15 mouse cellular contexts compared by ENCODE assay signal in the genomic region with DNA sequence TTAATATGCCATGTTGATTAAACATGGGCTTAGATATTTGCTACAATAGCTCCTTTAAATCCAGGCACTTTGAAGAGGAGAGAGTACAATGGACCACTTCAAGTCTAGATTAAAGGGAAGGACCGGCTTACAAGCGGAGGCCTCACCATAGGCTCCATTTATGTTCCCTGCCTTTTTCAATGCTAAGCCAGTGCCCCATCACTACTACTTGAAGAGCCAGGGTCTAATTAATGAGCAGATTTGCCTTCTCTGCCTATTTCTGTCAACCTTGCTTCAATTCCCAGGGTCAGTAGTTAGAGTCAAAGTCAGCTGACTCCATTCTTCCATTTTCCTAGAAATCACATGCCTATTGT.
DNase-seq lines count a peak whose midpoint lies in the region; ATAC-seq and TF ChIP-seq lines count a peak whose summit lies in the region.
"Had no signal": no experiment of that assay in that cellular context is flagged by ENCODE, and none has a peak within 500 bp of the region (broad histone marks: within the 10 kb centered on the region; RNA-seq: fewer than 3 reads in every experiment).

No protein-coding gene starts in this region.

- no peak overlapping the region for H3K9ac ChIP-seq in liver, postnatal 0 days (replicated peaks)
- no peak overlapping the region for H3K9ac ChIP-seq in liver, embryonic 11.5 days (ENCODE audit: low read depth, low read length)
- no peak overlapping the region for H3K9ac ChIP-seq in forebrain, embryonic 13.5 days
- H3K9ac ChIP-seq in hindbrain, embryonic 15.5 days: no peak overlapping the region
- no peak overlapping the region for H3K9ac ChIP-seq in midbrain, postnatal 0 days (replicated peaks; ENCODE audit: low read length, poor library complexity, severe bottlenecking)
- H3K9ac ChIP-seq: heart, embryonic 15.5 days; lung, embryonic 14.5 days had no signal

- peaks cover 17% of the 10 kb centered on the region for H3K4me1 ChIP-seq in liver, postnatal 0 days (ENCODE audit: insufficient read depth)
- H3K4me1 ChIP-seq in liver, embryonic 11.5 days (replicated peaks; ENCODE audit: control insufficient read depth, insufficient read depth, low read length): peaks cover 2% of the 10 kb centered on the region; the same call in 1 of the 2 replicates
- peaks cover 37% of the 10 kb centered on the region for H3K4me1 ChIP-seq in forebrain, embryonic 13.5 days
- peaks cover 38% of the 10 kb centered on the region for H3K4me1 ChIP-seq in hindbrain, embryonic 15.5 days (replicated peaks)
- peaks cover 4% of the 10 kb centered on the region; the same call in 1 of the 2 replicates for H3K4me1 ChIP-seq in midbrain, postnatal 0 days (ENCODE audit: insufficient read depth, low read length)

- ATAC-seq in liver, postnatal 0 days: no peak
- no peak for ATAC-seq in liver, embryonic 11.5 days (replicated peaks; ENCODE audit: low FRiP score)
- peak; percentile 74 for ATAC-seq in forebrain, embryonic 13.5 days
- ATAC-seq in hindbrain, embryonic 15.5 days (ENCODE audit: low FRiP score, low read depth): peak; percentile 25; the same call in 1 of the 2 replicates
- peak; percentile 48; the same call in 1 of the 2 replicates for ATAC-seq in midbrain, postnatal 0 days (ENCODE audit: low FRiP score)

- intact Hi-C loops in heart, postnatal 36 days (cut with DNase I): no loop called here

- TF ChIP-seq EP300 in liver, postnatal 0 days (IDR thresholded peaks at IDR 0.05; ENCODE audit: low read depth): no peak

- WGBS in liver, postnatal 0 days (ENCODE audit: insufficient replicate concordance): 87% methylated on average over 2 of the region's 2 CpGs
- 99% methylated on average over 2 of the region's 2 CpGs for WGBS in liver, embryonic 11.5 days
- 9% methylated on average over 2 of the region's 2 CpGs for WGBS in forebrain, embryonic 13.5 days
- 31% methylated on average over 2 of the region's 2 CpGs for WGBS in hindbrain, embryonic 15.5 days
- 20% methylated on average over 2 of the region's 2 CpGs for WGBS in midbrain, postnatal 0 days

- H3K9me3 ChIP-seq in liver, postnatal 0 days (ENCODE audit: low read length): no peaks in the 10 kb centered on the region
- H3K9me3 ChIP-seq in liver, embryonic 11.5 days (ENCODE audit: control insufficient read depth, low read length): no peaks in the 10 kb centered on the region
- no peaks in the 10 kb centered on the region for H3K9me3 ChIP-seq in forebrain, embryonic 13.5 days (replicated peaks)
- no peaks in the 10 kb centered on the region for H3K9me3 ChIP-seq in hindbrain, embryonic 15.5 days
- no peaks in the 10 kb centered on the region for H3K9me3 ChIP-seq in midbrain, postnatal 0 days (ENCODE audit: low read length)
- H3K9me3 ChIP-seq: heart, embryonic 15.5 days had no signal

- TF ChIP-seq CTCF in liver, postnatal 0 days (IDR thresholded peaks at IDR 0.05; ENCODE audit: low read depth): no peak
- TF ChIP-seq CTCF in midbrain, postnatal 0 days (IDR thresholded peaks at IDR 0.05): no peak

- peaks cover 16% of the 10 kb centered on the region for H3K36me3 ChIP-seq in liver, postnatal 0 days (replicated peaks; ENCODE audit: insufficient read depth, low read length)
- no peaks in the 10 kb centered on the region for H3K36me3 ChIP-seq in liver, embryonic 11.5 days (ENCODE audit: control insufficient read depth, insufficient read depth, low read length)
- no peaks in the 10 kb centered on the region for H3K36me3 ChIP-seq in forebrain, embryonic 13.5 days (ENCODE audit: poor library complexity, severe bottlenecking)
- no peaks in the 10 kb centered on the region for H3K36me3 ChIP-seq in hindbrain, embryonic 15.5 days
- no peaks in the 10 kb centered on the region for H3K36me3 ChIP-seq in midbrain, postnatal 0 days (ENCODE audit: insufficient read depth, low read length)

- H3K27ac ChIP-seq in liver, postnatal 0 days (ENCODE audit: low read depth): peak overlapping the region; percentile 85
- no peak overlapping the region for H3K27ac ChIP-seq in liver, embryonic 11.5 days (ENCODE audit: low read depth, low read length)
- H3K27ac ChIP-seq in forebrain, embryonic 13.5 days: no peak overlapping the region
- peak overlapping the region; percentile 54 for H3K27ac ChIP-seq in hindbrain, embryonic 15.5 days (replicated peaks)
- no peak overlapping the region for H3K27ac ChIP-seq in midbrain, postnatal 0 days (ENCODE audit: low read depth, low read length)
- H3K27ac ChIP-seq: heart, embryonic 15.5 days had no signal

- no peak for DNase-seq in liver, postnatal 0 days
- no peak for DNase-seq in liver, embryonic 11.5 days (ENCODE audit: low spot score)
- DNase-seq in midbrain, postnatal 0 days (ENCODE audit: low spot score): no peak
- DNase-seq in layer of hippocampus, postnatal 14 days (ENCODE audit: low spot score in 2 of 2): no peak
- DNase-seq in heart, postnatal 36 days: no peak
- DNase-seq in embryo, embryonic 10 days (ENCODE audit: low spot score): no peak
- DNase-seq: kidney, adult 11 months; kidney, postnatal 36 days; layer of hippocampus, postnatal 36 days; right cerebral cortex, postnatal 4 days; thymus, adult 18-20 months had no signal

- H3K4me2 ChIP-seq in liver, postnatal 0 days (ENCODE audit: low read depth, low read length): no peak overlapping the region
- H3K4me2 ChIP-seq in liver, embryonic 11.5 days: no peak overlapping the region
- peak overlapping the region; percentile 15; the same call in 1 of the 2 replicates for H3K4me2 ChIP-seq in forebrain, embryonic 13.5 days
- H3K4me2 ChIP-seq in hindbrain, embryonic 15.5 days: peak overlapping the region; percentile 12
- H3K4me2 ChIP-seq in midbrain, postnatal 0 days (ENCODE audit: low read depth, low read length, poor library complexity, severe bottlenecking): peak overlapping the region; percentile 4; the same call in 1 of the 2 replicates
- H3K4me2 ChIP-seq: heart, embryonic 15.5 days; lung, embryonic 14.5 days had no signal

- H3K27me3 ChIP-seq in liver, postnatal 0 days (ENCODE audit: insufficient read depth, low read length): no peaks in the 10 kb centered on the region
- H3K27me3 ChIP-seq in liver, embryonic 11.5 days (replicated peaks; ENCODE audit: control insufficient read depth, insufficient read depth, low read length): no peaks in the 10 kb centered on the region
- H3K27me3 ChIP-seq in forebrain, embryonic 13.5 days: peaks cover 91% of the 10 kb centered on the region
- 0 out of 2 replicates have a peak, but pooled peaks cover 2% of the 10 kb centered on the region for H3K27me3 ChIP-seq in hindbrain, embryonic 15.5 days
- H3K27me3 ChIP-seq in midbrain, postnatal 0 days (ENCODE audit: insufficient read depth, low read length): peaks cover 3% of the 10 kb centered on the region; the same call in 1 of the 2 replicates
- H3K27me3 ChIP-seq: heart, embryonic 15.5 days had no signal

- H3K4me3 ChIP-seq in liver, postnatal 0 days (ENCODE audit: low read depth, low read length): no peak overlapping the region
- H3K4me3 ChIP-seq in liver, embryonic 11.5 days (ENCODE audit: low read depth, low read length): no peak overlapping the region
- H3K4me3 ChIP-seq in forebrain, embryonic 13.5 days: no peak overlapping the region
- H3K4me3 ChIP-seq in hindbrain, embryonic 15.5 days: no peak overlapping the region
- H3K4me3 ChIP-seq in midbrain, postnatal 0 days (ENCODE audit: low read depth, low read length): no peak overlapping the region
- H3K4me3 ChIP-seq: heart, embryonic 15.5 days had no signal

Comparison
In these comparisons a context has a peak if more than half of its experiments do, and no peak if none do; other contexts are left out.
1. H3K27ac ChIP-seq: peak in liver, postnatal 0 days (single experiment) and hindbrain, embryonic 15.5 days (single experiment); none in liver, embryonic 11.5 days (single experiment), forebrain, embryonic 13.5 days (single experiment) and midbrain, postnatal 0 days (single experiment).
2. ATAC-seq: peak in forebrain, embryonic 13.5 days (single experiment), hindbrain, embryonic 15.5 days (single experiment) and midbrain, postnatal 0 days (single experiment); none in liver, postnatal 0 days (single experiment) and liver, embryonic 11.5 days (single experiment).
3. H3K4me2 ChIP-seq: peak in forebrain, embryonic 13.5 days (single experiment), hindbrain, embryonic 15.5 days (single experiment) and midbrain, postnatal 0 days (single experiment); none in liver, postnatal 0 days (single experiment) and liver, embryonic 11.5 days (single experiment).